Mouse (Mus musculus) urinary bladder, postnatal 36 days (tissue): ENCODE data around the gene Pole4.
A peak's percentile ranks its signal among the peaks of the same experiment; 100 is the strongest.
"Not testable (repeated sequence)": the region's sequence is repeated elsewhere in the genome, so short reads cannot be mapped to it uniquely, and the experiment has no call there.

Experiments used
- DNase-seq, 2 experiments: peaks; one replicate each; pipeline ENCODE4 v3.0.0; 2022; ENCODE audit warnings: low spot score in 2 of 2, mixed read lengths in 1 of 2

Gene Pole4

DNA sequence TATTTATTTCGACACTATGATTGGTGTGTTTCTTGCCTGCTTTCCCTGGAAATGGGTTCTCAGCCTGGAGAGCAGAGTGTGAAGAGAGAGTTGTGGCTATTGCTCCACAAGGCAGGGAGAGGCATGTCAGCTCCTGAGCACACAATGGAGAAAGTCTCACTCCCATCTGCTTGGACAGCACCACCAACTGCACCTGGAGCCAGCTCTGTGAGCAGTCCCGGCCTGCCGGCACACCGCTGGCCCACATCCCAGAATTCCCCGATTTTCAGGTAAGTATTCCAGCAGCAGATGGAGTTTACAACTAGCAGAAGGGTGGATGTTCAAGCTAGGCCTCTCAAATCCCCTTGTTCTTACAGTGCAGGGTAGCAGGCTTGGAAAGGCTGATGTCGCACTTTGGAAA is 10.1 kb upstream of the Pole4 start:
- DNase-seq, result no peak

DNA sequence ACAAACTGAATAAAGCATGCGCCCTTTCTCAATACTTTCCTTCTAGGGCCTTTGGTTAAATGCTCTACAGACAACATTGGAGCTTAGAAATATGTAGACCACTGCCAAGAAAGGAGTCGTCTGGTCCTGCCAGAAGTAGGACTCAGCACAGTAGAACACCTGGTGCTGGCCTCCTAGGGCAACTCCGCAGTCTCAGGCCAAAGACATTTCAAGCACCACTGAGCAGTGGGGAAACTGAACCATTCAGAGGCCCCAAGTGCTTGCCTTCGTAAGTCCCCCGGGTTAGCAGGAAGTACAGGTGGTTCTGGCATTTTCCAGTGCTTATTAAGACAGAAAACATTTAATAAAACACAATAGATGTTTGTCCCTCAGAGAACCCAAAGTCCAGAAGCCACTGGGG is 9.7 kb upstream of the Pole4 start:
- no peak for DNase-seq

DNA sequence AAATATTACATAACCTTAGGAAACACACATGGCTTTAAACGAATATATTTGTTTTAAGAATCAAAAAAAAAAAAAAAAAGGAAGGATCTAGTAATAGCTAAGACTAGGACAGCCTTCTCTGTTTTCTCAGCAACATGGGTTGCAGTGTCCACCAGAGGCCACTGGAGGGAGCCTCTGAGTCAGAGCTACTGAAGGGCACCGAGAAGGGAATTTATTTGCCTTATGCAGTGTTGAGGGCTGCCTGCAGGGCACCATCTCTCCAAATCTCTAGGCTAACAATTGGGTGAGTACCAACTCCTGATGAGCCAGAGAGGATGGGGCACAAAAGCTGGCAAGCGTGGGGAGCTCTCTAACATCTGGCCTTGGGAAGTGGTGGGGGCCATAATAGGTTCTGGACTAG is 9.1 kb upstream of the Pole4 start:
- peak; percentile 71 to 76 for DNase-seq

DNA sequence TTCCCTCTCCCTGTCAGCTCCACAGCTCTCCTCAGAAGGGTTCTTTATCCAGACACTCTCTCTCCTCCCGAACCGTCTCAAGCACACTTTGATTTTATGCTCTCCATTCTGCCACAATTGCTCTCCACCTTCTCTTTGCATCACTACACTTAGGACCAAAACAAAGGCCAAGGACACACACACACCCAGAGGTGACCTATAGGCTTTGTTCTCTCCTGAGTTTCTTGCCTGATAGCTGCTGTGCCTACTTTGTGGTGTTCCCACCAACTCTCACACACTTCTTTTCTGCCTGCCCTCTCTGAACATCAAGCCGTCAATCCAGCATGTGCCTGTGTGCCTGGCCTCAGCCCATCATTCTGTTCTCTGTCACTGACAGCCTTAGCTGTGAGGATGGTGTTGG is 2.6 kb upstream of the Pole4 start:
- DNase-seq, result no peak

DNA sequence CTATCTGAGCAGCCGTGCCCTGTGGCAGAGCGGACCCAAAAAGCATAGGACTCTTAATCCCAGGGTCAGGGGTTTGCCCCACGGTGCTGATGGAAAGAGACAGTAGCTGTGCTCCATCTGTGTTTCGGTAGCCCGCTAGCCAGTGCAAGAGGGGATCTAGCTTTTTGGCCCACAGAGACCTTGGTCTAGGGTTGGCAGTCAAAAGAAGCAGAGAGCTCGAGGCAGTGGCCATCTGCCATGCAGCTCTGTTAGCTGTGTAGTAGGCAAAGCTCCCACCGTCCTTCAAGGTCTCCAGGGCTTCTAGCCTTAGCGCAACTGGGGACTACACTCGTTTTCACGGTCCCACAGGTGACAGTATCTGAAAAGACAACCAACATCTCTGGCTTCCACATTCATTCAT is 2.1 kb upstream of the Pole4 start:
- DNase-seq, result no peak

DNA sequence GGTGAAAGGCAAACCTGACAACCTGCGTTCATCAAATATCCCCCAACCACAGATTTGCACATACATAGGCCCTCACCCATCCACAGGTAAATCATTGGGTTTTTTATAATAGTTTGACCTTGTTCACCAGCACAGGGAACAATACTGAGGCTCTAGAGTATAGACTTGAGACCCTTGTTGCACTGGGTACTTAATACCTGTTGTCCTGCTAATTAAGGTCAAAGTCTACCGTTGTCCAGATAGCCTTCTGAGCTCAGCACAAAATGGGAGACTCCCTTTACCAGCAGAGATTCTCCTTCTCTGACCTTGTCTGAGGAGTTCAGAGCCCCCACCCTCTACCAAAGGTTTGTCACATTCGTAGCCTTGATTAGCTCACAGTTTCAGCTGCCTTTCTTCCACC is 1.5 kb downstream of the Pole4 start:
- no peak for DNase-seq

DNA sequence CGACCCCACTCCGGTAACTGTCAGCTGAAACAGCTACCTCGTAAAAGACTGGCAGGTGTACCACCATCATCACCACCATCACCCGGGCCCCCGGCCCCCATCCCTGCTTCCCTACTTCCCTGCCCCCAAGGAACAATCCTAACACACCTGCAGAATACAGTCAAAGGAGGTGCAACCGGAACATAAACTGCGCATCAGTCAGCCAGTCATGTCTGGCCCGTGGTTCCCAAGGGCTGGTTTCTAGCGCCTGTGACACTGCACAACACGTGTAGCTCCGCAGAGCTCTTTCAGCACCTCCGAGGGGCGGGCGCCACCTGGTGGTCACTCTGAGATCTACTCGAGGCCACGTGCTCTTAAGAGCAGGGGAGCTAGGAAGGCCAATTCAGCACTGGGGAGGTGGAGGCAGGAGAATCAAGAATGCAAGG is 2.6 kb downstream of the Pole4 start:
- peak; percentile 74 to 86 for DNase-seq

- DNase-seq, result no peak
These were observed 3.9 kb downstream of the Pole4 start for GRCm38 (mm10) chr6:82701296-82701695.

GRCm38 (mm10) chr6:82699831-82700230 is 5.3 kb downstream of the Pole4 start:
- DNase-seq, result no peak

GRCm38 (mm10) chr6:82696736-82697135 is 8.4 kb downstream of the Pole4 start:
- no peak for DNase-seq

DNA sequence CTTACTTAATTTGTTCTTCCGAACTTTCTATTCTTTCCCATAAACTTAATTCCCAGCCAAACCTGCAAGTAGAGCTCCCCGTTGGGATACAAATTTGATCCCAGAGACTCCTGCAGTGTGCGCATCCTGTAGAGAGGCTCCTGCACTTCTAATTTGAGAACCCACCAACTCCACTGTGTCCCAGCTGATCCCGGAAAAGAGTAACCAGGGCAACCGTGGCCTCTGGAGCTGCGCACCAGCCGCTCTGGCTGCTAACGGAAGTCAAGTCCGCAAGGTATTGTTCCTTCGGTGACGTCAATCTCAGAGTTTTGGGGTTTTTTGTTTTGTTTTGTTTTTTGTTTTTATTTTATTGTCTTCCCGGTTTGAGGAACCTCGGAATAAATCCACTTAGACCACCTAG is 10.5 kb downstream of the Pole4 start:
- no peak for DNase-seq

DNA sequence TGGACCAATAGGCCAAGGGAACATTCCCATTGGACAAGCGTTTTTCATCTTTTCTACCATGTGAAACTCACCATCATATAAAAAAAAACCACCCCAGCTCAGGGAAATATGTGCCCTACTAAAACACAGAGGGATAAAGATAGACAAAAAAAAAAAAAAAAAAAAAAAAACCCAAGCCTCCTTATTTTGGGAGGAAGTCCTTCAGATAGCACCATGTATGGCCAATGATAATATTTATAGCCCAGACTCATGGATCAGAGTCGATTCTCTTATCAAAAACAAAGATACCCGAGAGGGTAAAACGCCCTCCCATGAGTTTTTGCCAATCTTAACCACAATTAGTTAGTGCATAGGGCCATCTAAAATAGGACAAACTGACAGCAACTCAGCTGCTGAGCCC is 15.7 kb downstream of the Pole4 start:
- no peak for DNase-seq

GRCm38 (mm10) chr6:82688586-82688985 is 16.6 kb downstream of the Pole4 start:
- DNase-seq, result not testable (repeated sequence)

DNA sequence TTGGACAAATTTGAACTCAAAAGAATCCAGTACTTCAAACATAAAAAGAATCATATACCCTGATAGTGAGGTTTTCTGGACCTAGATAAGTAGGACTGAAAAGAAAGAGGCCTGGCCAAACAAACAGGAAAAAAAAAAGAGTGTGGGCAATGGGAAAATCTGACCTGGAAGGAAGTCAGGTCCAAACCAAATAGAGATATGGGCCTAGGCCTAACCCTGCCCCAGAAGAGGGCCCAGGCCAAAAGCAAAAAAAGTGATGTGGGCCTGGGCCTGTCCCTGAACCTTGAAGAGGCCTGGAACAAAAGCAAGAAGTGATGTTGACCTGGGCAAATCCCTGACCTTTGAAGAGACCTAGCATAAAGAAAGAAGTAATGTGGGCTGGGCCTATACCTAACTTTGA is 21.0 kb downstream of the Pole4 start:
- DNase-seq, result no peak

DNA sequence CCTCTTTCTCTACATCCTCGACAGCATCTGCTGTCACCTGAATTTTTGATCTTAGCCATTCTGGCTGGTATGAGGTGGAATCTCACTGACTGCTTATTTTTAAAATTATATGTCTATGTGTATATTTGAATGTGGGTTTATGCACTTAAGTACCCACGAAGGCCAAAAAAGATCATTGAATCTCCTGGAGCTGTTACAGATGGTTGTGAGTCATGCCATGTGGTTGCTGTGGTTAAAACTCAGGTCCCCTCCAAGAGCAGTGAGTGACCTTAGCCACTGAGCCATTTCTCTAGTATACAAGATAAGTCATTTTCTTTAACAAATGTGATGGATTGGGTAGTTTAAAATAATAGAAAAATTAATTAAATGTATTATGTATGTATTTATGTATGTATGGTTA is 25.9 kb downstream of the Pole4 start:
- not testable (repeated sequence) for DNase-seq

DNA sequence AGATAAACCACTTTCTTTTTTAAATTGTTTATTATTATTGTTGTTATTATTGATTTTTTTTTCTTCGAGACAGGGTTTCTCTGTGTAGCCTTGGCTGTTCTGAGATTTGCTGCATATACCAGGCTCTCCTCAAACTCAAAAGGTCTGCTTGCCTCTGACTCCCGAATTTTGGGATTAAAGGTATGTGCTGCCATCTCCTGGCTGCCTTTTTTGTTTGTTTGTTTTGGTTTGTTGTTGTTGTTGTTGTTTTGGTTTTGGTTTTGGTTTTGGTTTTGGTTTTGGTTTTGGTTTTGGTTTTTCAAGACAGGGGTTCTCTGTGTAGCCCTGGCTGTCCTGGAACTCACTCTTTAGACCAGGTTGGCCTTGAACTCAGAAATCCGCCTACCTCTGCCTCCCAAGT is 27.5 kb downstream of the Pole4 start:
- DNase-seq, result not testable (repeated sequence)

- DNase-seq, result no peak
These were observed 38.7 kb downstream of the Pole4 start for GRCm38 (mm10) chr6:82666480-82666879.

DNA sequence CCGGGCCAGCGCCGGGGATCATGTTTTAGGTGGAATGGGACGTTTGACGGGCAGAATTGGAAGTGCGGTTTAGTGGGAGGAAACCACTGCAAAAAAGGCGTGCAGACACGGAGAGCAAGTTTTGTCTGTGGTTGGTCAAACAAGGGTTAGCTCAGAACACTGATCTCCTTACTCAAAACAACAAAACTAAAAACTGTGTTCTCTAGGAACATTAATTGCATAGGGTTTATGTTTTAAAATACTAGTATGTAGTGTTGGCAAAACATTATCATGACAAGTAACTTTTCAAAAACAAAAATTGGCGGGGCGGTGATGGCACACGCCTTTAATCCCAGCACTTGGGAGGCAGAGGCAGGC is 52.0 kb downstream of the Pole4 start:
- DNase-seq, result no peak

DNA sequence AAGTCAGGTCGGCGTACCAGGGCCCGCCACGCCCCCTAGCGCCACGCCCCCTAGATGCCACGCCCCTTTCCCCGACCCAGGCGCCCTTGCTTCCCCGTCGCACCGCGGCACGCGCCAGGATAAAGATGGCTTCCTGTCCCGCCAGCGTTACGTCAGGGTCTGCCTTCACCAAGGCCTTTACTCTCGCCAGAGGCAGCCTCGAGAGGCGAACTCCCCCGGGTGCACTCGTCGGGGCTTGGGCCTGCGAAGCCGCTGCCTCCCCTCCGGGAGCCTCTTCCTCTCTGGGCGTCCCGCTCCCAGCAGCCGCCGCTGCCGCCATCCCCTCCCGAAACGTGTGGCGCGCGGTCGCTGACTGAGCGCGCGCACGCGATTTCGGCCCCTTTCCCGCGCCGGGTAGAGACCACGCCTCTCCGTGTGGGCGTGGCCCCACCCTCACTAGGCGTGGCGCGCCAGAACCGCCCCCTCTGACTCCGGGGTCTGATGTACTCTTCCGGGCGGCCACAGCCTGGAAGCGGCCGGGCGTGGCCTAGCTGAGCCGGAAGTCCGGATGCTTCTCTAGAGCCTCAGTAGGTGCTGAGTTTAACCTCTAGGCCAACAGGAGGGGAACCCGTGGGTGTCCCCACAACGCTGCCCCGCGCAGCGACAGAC is 52.5 kb downstream of the Pole4 start:
- DNase-seq, result peak; percentile 95 to 96

DNA sequence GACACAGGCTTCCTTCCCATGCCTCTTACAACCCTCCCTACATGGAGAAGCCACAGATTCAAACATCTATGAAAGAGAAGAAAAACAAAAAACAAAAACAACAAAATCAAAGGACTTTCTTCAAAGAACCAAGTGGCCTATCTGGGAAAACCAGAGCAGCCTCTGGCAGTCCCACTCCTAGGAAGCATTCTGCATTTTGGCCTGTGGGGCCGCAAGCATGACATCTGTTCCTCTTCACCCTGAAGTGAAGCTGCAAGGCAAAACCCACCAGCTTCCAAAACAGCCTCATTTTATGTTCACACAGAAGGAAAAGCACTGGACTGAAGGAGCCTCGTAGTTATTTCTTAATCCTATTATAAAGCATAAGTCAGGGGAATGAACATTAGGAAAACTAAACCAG is 56.1 kb downstream of the Pole4 start:
- no peak for DNase-seq

GRCm38 (mm10) chr6:82647940-82648655 is 57.1 kb downstream of the Pole4 start:
- DNase-seq, result no peak

DNA sequence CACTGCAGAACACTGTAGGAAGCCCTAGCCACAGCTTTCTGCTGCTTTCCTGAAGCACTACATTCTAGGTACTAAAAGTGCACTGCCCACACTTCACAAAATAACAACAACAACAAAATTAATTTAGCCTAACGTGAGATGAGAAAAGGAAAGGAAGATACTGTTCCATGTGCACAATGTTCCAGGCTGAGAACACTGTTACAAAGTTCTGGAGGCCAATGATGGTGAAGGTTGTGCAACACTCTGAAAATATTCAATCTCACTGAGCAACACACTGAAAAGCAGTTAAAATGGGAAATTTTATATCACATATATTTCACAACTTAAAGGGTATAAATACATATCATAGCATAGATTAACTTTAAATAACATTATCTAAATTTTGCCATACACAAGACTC is 58.2 kb downstream of the Pole4 start:
- DNase-seq, result no peak

GRCm38 (mm10) chr6:82640046-82640445 is 65.1 kb downstream of the Pole4 start:
- DNase-seq, result no peak

- not testable (repeated sequence) for DNase-seq
These were observed 79.8 kb downstream of the Pole4 start for GRCm38 (mm10) chr6:82625331-82625730.
